Mouse (Mus musculus) hindbrain, embryonic 14.5 days (tissue): ENCODE results near the gene Ccdc3. TPM values are rescaled to one million over a fixed set of nuclear protein-coding genes. Genes with fewer than 3 reads are reported as not detected.

Experiments
- ATAC-seq: fragments of 200-750 bp; cut with Nextera tagmentation; 2 replicates; pipeline ENCODE4 v1.8.0; 2017; ENCODE audit warnings: moderate number of reproducible peaks, mild to moderate bottlenecking, moderate TSS enrichment, moderate library complexity; ENCODE audit not compliant: low FRiP score
- DNase-seq: peaks from one replicate; pipeline ENCODE4 v3.0.0-alpha.2; 2015; ENCODE audit warnings: low spot score
- H3K27ac ChIP-seq: fragments of 300-500 bp; sonication (generic); 2 replicates; pipeline ENCODE4 v1.5.1; 2014; ENCODE audit warnings: mild to moderate bottlenecking, moderate library complexity
- H3K27me3 ChIP-seq: fragments of 300-500 bp; sonication (generic); 2 replicates; pipeline ENCODE4 v1.6.1; 2014; ENCODE audit warnings: mild to moderate bottlenecking, low read length, mixed read lengths; ENCODE audit not compliant: control insufficient read depth, insufficient read depth
- H3K36me3 ChIP-seq: fragments of 300-500 bp; sonication (generic); replicated peaks from 2 replicates; pipeline ENCODE4 v1.6.1; 2014; ENCODE audit not compliant: control insufficient read depth, insufficient read depth
- H3K4me1 ChIP-seq: fragments of 300-500 bp; sonication (generic); replicated peaks from 2 replicates; pipeline ENCODE4 v1.6.1; 2014; ENCODE audit warnings: antibody characterized with exemption, low read length, mixed read lengths; ENCODE audit not compliant: control insufficient read depth, insufficient read depth
- H3K4me2 ChIP-seq: fragments of 300-500 bp; sonication (generic); replicated peaks from 2 replicates; pipeline ENCODE4 v1.6.1; 2014; ENCODE audit warnings: mild to moderate bottlenecking, moderate library complexity
- H3K4me3 ChIP-seq: fragments of 300-500 bp; sonication (generic); replicated peaks from 2 replicates; pipeline ENCODE4 v1.5.1; 2014; ENCODE audit warnings: mild to moderate bottlenecking, low read length
- H3K9ac ChIP-seq: fragments of 300-500 bp; sonication (generic); 2 replicates; pipeline ENCODE4 v1.6.1; 2014
- H3K9me3 ChIP-seq: fragments of 300-500 bp; sonication (generic); 2 replicates; pipeline ENCODE4 v1.6.1; 2016; ENCODE audit warnings: low read length; ENCODE audit not compliant: control insufficient read depth
- WGBS: fragments of 180-500 bp; shearing (Covaris S2); extraction: QIAGEN DNeasy Blood & Tissue Kit; methylation state at CpG from one replicate; pipeline ENCODE4 v1.1.7; 2014; 5-methylcytosine and 5-hydroxymethylcytosine counted together
- polyA plus RNA-seq: library from polyadenylated mRNA; unstranded; fragments of >200 nt; fragmentation: Nextera tagmentation; extraction: Ambion mirVana; gene quantifications from 2 replicates; pipeline ENCODE4 v1.2.1, GENCODE M21; 2014

Gene Ccdc3
- polyA plus RNA-seq, 1 experiment from 2014 or later, result 16.6 TPM

GRCm38 (mm10) chr2:5114386-5114785, 23.2 kb upstream of the Ccdc3 start:
- no peaks in the 10 kb centered on the region for H3K36me3 ChIP-seq
- H3K9ac ChIP-seq, result no peak overlapping the region
- ATAC-seq (no peak), DNase-seq (no peak)
- H3K27ac ChIP-seq, result no peak overlapping the region
- WGBS, result 93% methylated on average over 8 of the region's 8 CpGs
- H3K27me3 ChIP-seq, result no peaks in the 10 kb centered on the region
- no peak overlapping the region for H3K4me2 ChIP-seq
- no peak overlapping the region for H3K4me3 ChIP-seq
- H3K4me1 ChIP-seq, result peaks cover 26% of the 10 kb centered on the region
- no peaks in the 10 kb centered on the region for H3K9me3 ChIP-seq

GRCm38 (mm10) chr2:5116856-5117532, 20.6 kb upstream of the Ccdc3 start:
- Histone ChIP-seq H3K4me1 (peaks cover 26% of the 10 kb centered on the region), H3K36me3 (no peaks in the 10 kb centered on the region), H3K4me2 (no peak overlapping the region), H3K4me3 (no peak overlapping the region), H3K27ac (peak overlapping the region; percentile 41; the same call in 1 of the 2 replicates), H3K9ac (no peak overlapping the region), H3K27me3 (no peaks in the 10 kb centered on the region), H3K9me3 (no peaks in the 10 kb centered on the region)
- DNase-seq, result no peak
- ATAC-seq, result peak; percentile 86; the same call in 1 of the 2 replicates
- 24% methylated on average over 5 of the region's 5 CpGs for WGBS

GRCm38 (mm10) chr2:5125506-5125905, 12.1 kb upstream of the Ccdc3 start:
- H3K4me3 ChIP-seq, result no peak overlapping the region
- H3K27me3 ChIP-seq, result no peaks in the 10 kb centered on the region
- H3K4me2 ChIP-seq, result no peak overlapping the region
- DNase-seq, result no peak
- H3K36me3 ChIP-seq, result no peaks in the 10 kb centered on the region
- H3K9ac ChIP-seq, result no peak overlapping the region
- WGBS, result 28% methylated on average over 6 of the region's 6 CpGs
- peaks cover 3% of the 10 kb centered on the region; the same call in 1 of the 2 replicates for H3K4me1 ChIP-seq
- ATAC-seq, result no peak
- no peak overlapping the region for H3K27ac ChIP-seq
- no peaks in the 10 kb centered on the region for H3K9me3 ChIP-seq

GRCm38 (mm10) chr2:5127369-5127768, 10.2 kb upstream of the Ccdc3 start:
- no peak overlapping the region for H3K27ac ChIP-seq
- 56% methylated on average over 5 of the region's 5 CpGs for WGBS
- ATAC-seq (no peak), DNase-seq (no peak)
- no peak overlapping the region for H3K9ac ChIP-seq
- peaks cover 3% of the 10 kb centered on the region; the same call in 1 of the 2 replicates for H3K4me1 ChIP-seq
- H3K4me3 ChIP-seq, result no peak overlapping the region
- H3K4me2 ChIP-seq, result no peak overlapping the region
- H3K36me3 ChIP-seq, result no peaks in the 10 kb centered on the region
- no peaks in the 10 kb centered on the region for H3K9me3 ChIP-seq
- no peaks in the 10 kb centered on the region for H3K27me3 ChIP-seq

- H3K4me3 ChIP-seq, result no peak overlapping the region
- no peak overlapping the region for H3K27ac ChIP-seq
- H3K36me3 ChIP-seq, result no peaks in the 10 kb centered on the region
- WGBS, result 61% methylated on average over 3 of the region's 3 CpGs
- ATAC-seq (no peak), DNase-seq (no peak)
- peaks cover 3% of the 10 kb centered on the region; the same call in 1 of the 2 replicates for H3K4me1 ChIP-seq
- H3K9me3 ChIP-seq, result 0 out of 2 replicates have a peak, but pooled peaks cover 4% of the 10 kb centered on the region
- no peaks in the 10 kb centered on the region for H3K27me3 ChIP-seq
- H3K9ac ChIP-seq, result no peak overlapping the region
- no peak overlapping the region for H3K4me2 ChIP-seq
Observed at GRCm38 (mm10) chr2:5129099-5129498, 8.5 kb upstream of the Ccdc3 start.

GRCm38 (mm10) chr2:5132046-5132445, 5.5 kb upstream of the Ccdc3 start:
- H3K4me2 ChIP-seq, result no peak overlapping the region
- H3K4me1 ChIP-seq, result peaks cover 3% of the 10 kb centered on the region; the same call in 1 of the 2 replicates
- H3K36me3 ChIP-seq, result no peaks in the 10 kb centered on the region
- no peak overlapping the region for H3K9ac ChIP-seq
- no peak for ATAC-seq
- DNase-seq, result no peak
- no peak overlapping the region for H3K27ac ChIP-seq
- 93% methylated on average over 4 of the region's 4 CpGs for WGBS
- H3K9me3 ChIP-seq, result 0 out of 2 replicates have a peak, but pooled peaks cover 4% of the 10 kb centered on the region
- no peak overlapping the region for H3K4me3 ChIP-seq
- peaks cover 10% of the 10 kb centered on the region for H3K27me3 ChIP-seq

- Histone ChIP-seq H3K9ac (no peak overlapping the region), H3K4me3 (no peak overlapping the region), H3K27me3 (peaks cover 34% of the 10 kb centered on the region), H3K4me1 (peaks cover 6% of the 10 kb centered on the region; the same call in 1 of the 2 replicates), H3K27ac (no peak overlapping the region), H3K36me3 (no peaks in the 10 kb centered on the region), H3K9me3 (0 out of 2 replicates have a peak, but pooled peaks cover 4% of the 10 kb centered on the region), H3K4me2 (no peak overlapping the region)
- DNase-seq (no peak), ATAC-seq (no peak)
- WGBS, result 81% methylated on average over 5 of the region's 5 CpGs
Observed at GRCm38 (mm10) chr2:5134959-5135743, 2.4 kb upstream of the Ccdc3 start.

- peaks cover 6% of the 10 kb centered on the region; the same call in 1 of the 2 replicates for H3K4me1 ChIP-seq
- 46% methylated on average over 4 of the region's 4 CpGs for WGBS
- H3K4me2 ChIP-seq, result no peak overlapping the region
- H3K4me3 ChIP-seq, result no peak overlapping the region
- H3K36me3 ChIP-seq, result no peaks in the 10 kb centered on the region
- DNase-seq, result no peak
- no peaks in the 10 kb centered on the region for H3K9me3 ChIP-seq
- ATAC-seq, result no peak
- H3K27me3 ChIP-seq, result peaks cover 34% of the 10 kb centered on the region
- H3K9ac ChIP-seq, result no peak overlapping the region
- H3K27ac ChIP-seq, result no peak overlapping the region
Observed at GRCm38 (mm10) chr2:5139961-5140360, 2.4 kb downstream of the Ccdc3 start.

- no peaks in the 10 kb centered on the region for H3K36me3 ChIP-seq
- no peaks in the 10 kb centered on the region for H3K27me3 ChIP-seq
- H3K4me2 ChIP-seq, result no peak overlapping the region
- no peak overlapping the region for H3K27ac ChIP-seq
- no peaks in the 10 kb centered on the region for H3K4me1 ChIP-seq
- H3K9ac ChIP-seq, result no peak overlapping the region
- ATAC-seq, result no peak
- no peaks in the 10 kb centered on the region for H3K9me3 ChIP-seq
- WGBS, result 63% methylated on average over 6 of the region's 6 CpGs
- no peak for DNase-seq
- no peak overlapping the region for H3K4me3 ChIP-seq
Observed at GRCm38 (mm10) chr2:5144446-5144845, 6.9 kb downstream of the Ccdc3 start.
